In genomic region chr7:30566033-30566432, GRCm38 (mm10) we compare ENCODE assay signal across 9 mouse cellular contexts.
"Had no signal": no experiment of that assay in that cellular context is flagged by ENCODE, and none has a peak within 500 bp of the region (broad histone marks: within the 10 kb centered on the region; RNA-seq: fewer than 3 reads in every experiment).

No protein-coding gene starts in this region.

- DNase-seq: lung, embryonic 14.5 days; lung, postnatal 10 days; right cerebral cortex, postnatal 14 days; thymus, postnatal 36 days had no signal

- H3K27ac ChIP-seq: left cerebral cortex, adult 2 months; limb, embryonic 15.5 days; liver, embryonic 12.5 days; midbrain, embryonic 12.5 days; neural tube, embryonic 13.5 days had no signal

- H3K9me3 ChIP-seq: limb, embryonic 15.5 days; liver, embryonic 12.5 days; midbrain, embryonic 12.5 days; neural tube, embryonic 13.5 days had no signal

- H3K27me3 ChIP-seq: limb, embryonic 15.5 days; liver, embryonic 12.5 days; midbrain, embryonic 12.5 days; neural tube, embryonic 13.5 days had no signal

- H3K4me3 ChIP-seq: left cerebral cortex, adult 2 months; limb, embryonic 15.5 days; liver, embryonic 12.5 days; midbrain, embryonic 12.5 days; neural tube, embryonic 13.5 days had no signal
